Mouse (Mus musculus) forebrain, postnatal 0 days (tissue): Measurements from ENCODE around the gene Lexm. TPM values are rescaled to one million over a fixed set of nuclear protein-coding genes. Genes with fewer than 3 reads are reported as not detected.
A peak's percentile ranks its signal among the peaks of the same experiment; 100 is the strongest.

Source experiments
- ATAC-seq: fragments of 200-750 bp; cut with Nextera tagmentation; 2 replicates; pipeline ENCODE4 v1.8.0; 2017; ENCODE audit warnings: mild to moderate bottlenecking, moderate library complexity
- DNase-seq: peaks from one replicate; pipeline ENCODE4 v3.0.0-alpha.2; 2015
- H3K27ac ChIP-seq: fragments of 300-500 bp; sonication (generic); 2 replicates; pipeline ENCODE4 v1.5.1; 2014; ENCODE audit warnings: low read depth, mild to moderate bottlenecking, antibody characterized with exemption, low read length, moderate library complexity, mixed read lengths
- H3K27me3 ChIP-seq: fragments of 300-500 bp; sonication (generic); 2 replicates; pipeline ENCODE4 v1.6.1; 2014; ENCODE audit warnings: mild to moderate bottlenecking, low read length, mixed read lengths; ENCODE audit not compliant: insufficient read depth
- H3K36me3 ChIP-seq: fragments of 300-500 bp; sonication (generic); 2 replicates; pipeline ENCODE4 v1.6.1; 2014; ENCODE audit warnings: mild to moderate bottlenecking, moderate library complexity; ENCODE audit not compliant: insufficient read depth
- H3K4me1 ChIP-seq: fragments of 300-500 bp; sonication (generic); 2 replicates; pipeline ENCODE4 v1.6.1; 2014; ENCODE audit warnings: antibody characterized with exemption; ENCODE audit not compliant: insufficient read depth
- H3K4me2 ChIP-seq: fragments of 300-500 bp; sonication (generic); 2 replicates; pipeline ENCODE4 v1.6.1; 2014; ENCODE audit warnings: low read depth, mild to moderate bottlenecking, moderate library complexity
- H3K4me3 ChIP-seq: fragments of 300-500 bp; sonication (generic); 2 replicates; pipeline ENCODE4 v1.5.1; 2014; ENCODE audit warnings: low read depth, low read length, mixed read lengths
- H3K9ac ChIP-seq: fragments of 300-500 bp; sonication (generic); 2 replicates; pipeline ENCODE4 v1.6.1; 2014; ENCODE audit warnings: mild to moderate bottlenecking
- H3K9me3 ChIP-seq: fragments of 300-500 bp; sonication (generic); 2 replicates; pipeline ENCODE4 v1.6.1; 2016; ENCODE audit warnings: low read length
- CTCF ChIP-seq: sonication (generic); IDR thresholded peaks from 2 replicates; pipeline ENCODE4 v1.5.1; 2016; ENCODE audit warnings: antibody characterized with exemption, control low read depth, low read depth
- WGBS: fragments of 180-500 bp; shearing (Covaris S2); extraction: QIAGEN DNeasy Blood & Tissue Kit; methylation state at CpG from one replicate; pipeline ENCODE4 v1.1.7; 2014; 5-methylcytosine and 5-hydroxymethylcytosine counted together
- polyA plus RNA-seq: library from polyadenylated mRNA; unstranded; fragments of >200 nt; fragmentation: Nextera tagmentation; extraction: Ambion mirVana; gene quantifications from 2 replicates; pipeline ENCODE4 v1.2.1, GENCODE M21; 2015
- total RNA-seq: library from RNA; depleted of rRNA; stranded (reverse); fragments of >200 nt; gene quantifications from 2 replicates; pipeline ENCODE4 v1.2.3, GENCODE M21; 2014

Gene Lexm
- total and polyA plus RNA-seq, 2 experiments from 2014 or later: not detected

- H3K4me3 ChIP-seq: no peak overlapping the region
- no peak overlapping the region for H3K9ac ChIP-seq
- no peaks in the 10 kb centered on the region for H3K4me1 ChIP-seq
- 85% methylated on average over 4 of the region's 4 CpGs for WGBS
- no peak overlapping the region for H3K4me2 ChIP-seq
- no peak overlapping the region for H3K27ac ChIP-seq
- H3K9me3 ChIP-seq: no peaks in the 10 kb centered on the region
- peaks cover 89% of the 10 kb centered on the region for H3K36me3 ChIP-seq
- TF ChIP-seq CTCF: no peak
- H3K27me3 ChIP-seq: no peaks in the 10 kb centered on the region
- DNase-seq (no peak), ATAC-seq (no peak)
Observed at GRCm38 (mm10) chr4:106584665-106585064, 32.4 kb downstream of the Lexm start.

- H3K9me3 ChIP-seq: no peaks in the 10 kb centered on the region
- WGBS: 89% methylated on average over 12 of the region's 12 CpGs
- H3K27me3 ChIP-seq: no peaks in the 10 kb centered on the region
- no peaks in the 10 kb centered on the region for H3K4me1 ChIP-seq
- no peak for TF ChIP-seq CTCF
- H3K4me3 ChIP-seq: no peak overlapping the region
- H3K4me2 ChIP-seq: no peak overlapping the region
- H3K27ac ChIP-seq: no peak overlapping the region
- H3K36me3 ChIP-seq: peaks cover 93% of the 10 kb centered on the region
- ATAC-seq (no peak), DNase-seq (no peak)
- H3K9ac ChIP-seq: no peak overlapping the region
Observed at GRCm38 (mm10) chr4:106582428-106583153, 34.5 kb downstream of the Lexm start.

GRCm38 (mm10) chr4:106581865-106582204 lies 35.2 kb downstream of the Lexm start:
- H3K27ac ChIP-seq: no peak overlapping the region
- no peak for DNase-seq
- H3K9ac ChIP-seq: no peak overlapping the region
- no peaks in the 10 kb centered on the region for H3K9me3 ChIP-seq
- no peak overlapping the region for H3K4me2 ChIP-seq
- no peaks in the 10 kb centered on the region for H3K27me3 ChIP-seq
- peaks cover 91% of the 10 kb centered on the region for H3K36me3 ChIP-seq
- no peak; the same call in 1 of the 2 replicates for ATAC-seq
- 90% methylated on average over 15 of the region's 15 CpGs for WGBS
- H3K4me3 ChIP-seq: no peak overlapping the region
- no peaks in the 10 kb centered on the region for H3K4me1 ChIP-seq
- no peak for TF ChIP-seq CTCF

- no peak overlapping the region for H3K4me3 ChIP-seq
- H3K9ac ChIP-seq: no peak overlapping the region
- H3K36me3 ChIP-seq: peaks cover 91% of the 10 kb centered on the region
- DNase-seq (peak; percentile 25), ATAC-seq (peak; percentile 67)
- no peak for TF ChIP-seq CTCF
- 87% methylated on average over 14 of the region's 14 CpGs for WGBS
- no peaks in the 10 kb centered on the region for H3K9me3 ChIP-seq
- H3K4me2 ChIP-seq: no peak overlapping the region
- H3K27me3 ChIP-seq: no peaks in the 10 kb centered on the region
- H3K4me1 ChIP-seq: no peaks in the 10 kb centered on the region
- no peak overlapping the region for H3K27ac ChIP-seq
Observed at GRCm38 (mm10) chr4:106581176-106581864, 35.7 kb downstream of the Lexm start.

- H3K4me1 ChIP-seq: no peaks in the 10 kb centered on the region
- 82% methylated on average over 7 of the region's 7 CpGs for WGBS
- H3K27me3 ChIP-seq: no peaks in the 10 kb centered on the region
- ATAC-seq (no peak), DNase-seq (no peak)
- H3K4me3 ChIP-seq: no peak overlapping the region
- H3K36me3 ChIP-seq: peaks cover 89% of the 10 kb centered on the region
- no peak overlapping the region for H3K27ac ChIP-seq
- H3K4me2 ChIP-seq: no peak overlapping the region
- no peak for TF ChIP-seq CTCF
- no peak overlapping the region for H3K9ac ChIP-seq
- no peaks in the 10 kb centered on the region for H3K9me3 ChIP-seq
Observed at GRCm38 (mm10) chr4:106577511-106577910, 39.5 kb downstream of the Lexm start.

- no peak for DNase-seq
- H3K9me3 ChIP-seq: no peaks in the 10 kb centered on the region
- H3K4me1 ChIP-seq: no peaks in the 10 kb centered on the region
- H3K27me3 ChIP-seq: no peaks in the 10 kb centered on the region
- TF ChIP-seq CTCF: no peak
- no peak overlapping the region for H3K9ac ChIP-seq
- H3K27ac ChIP-seq: no peak overlapping the region
- no peak overlapping the region for H3K4me3 ChIP-seq
- 90% methylated on average over 8 of the region's 8 CpGs for WGBS
- ATAC-seq: no peak
- peaks cover 83% of the 10 kb centered on the region for H3K36me3 ChIP-seq
- H3K4me2 ChIP-seq: no peak overlapping the region
Observed at GRCm38 (mm10) chr4:106575022-106575421, 42.0 kb downstream of the Lexm start.

- Histone ChIP-seq H3K36me3 (peaks cover 60% of the 10 kb centered on the region), H3K27me3 (no peaks in the 10 kb centered on the region), H3K4me1 (no peaks in the 10 kb centered on the region), H3K9ac (no peak overlapping the region), H3K9me3 (no peaks in the 10 kb centered on the region), H3K4me2 (no peak overlapping the region), H3K4me3 (no peak overlapping the region), H3K27ac (no peak overlapping the region)
- 82% methylated on average over 11 of the region's 11 CpGs for WGBS
- no peak for TF ChIP-seq CTCF
- 0 out of 2 replicates have a peak, but pooled peaks have one; percentile 10 for ATAC-seq
- DNase-seq: no peak
Observed at GRCm38 (mm10) chr4:106571081-106571724, 45.8 kb downstream of the Lexm start.
